Mouse (Mus musculus): ENCODE results near the gene Il23r. TPM values are rescaled to one million over a fixed set of nuclear protein-coding genes. Genes with fewer than 3 reads are reported as not detected.
"Not testable (repeated sequence)": the region's sequence is repeated elsewhere in the genome, so short reads cannot be mapped to it uniquely, and the experiment has no call there.

Il23r gene
- polyA plus RNA-seq (2015; fragmentation: Nextera tagmentation; extraction: Ambion mirVana): 0.18 TPM in 1 of 2 replicates, not detected in the other

GRCm38 (mm10) chr6:67491755-67492154 lies at the start of gene Il23r:
Il23r (minus strand) TSS chr6:67491855.
- Histone ChIP-seq H3K9ac (no peak within 1 kb of the TSS), H3K36me3 (no peaks in the 10 kb centered on the region), H3K27me3 (replicated peaks) (no peaks in the 10 kb centered on the region), H3K9me3 (no peaks in the 10 kb centered on the region), H3K27ac (no peak within 1 kb of the TSS), H3K4me3 (replicated peaks) (no peak within 1 kb of the TSS), H3K4me2 (replicated peaks) (no peak within 1 kb of the TSS), H3K4me1 (replicated peaks) (no peaks in the 10 kb centered on the region)
- WGBS: 66% methylated on average over 2 of the region's 2 CpGs
- ATAC-seq: no peak

DNA sequence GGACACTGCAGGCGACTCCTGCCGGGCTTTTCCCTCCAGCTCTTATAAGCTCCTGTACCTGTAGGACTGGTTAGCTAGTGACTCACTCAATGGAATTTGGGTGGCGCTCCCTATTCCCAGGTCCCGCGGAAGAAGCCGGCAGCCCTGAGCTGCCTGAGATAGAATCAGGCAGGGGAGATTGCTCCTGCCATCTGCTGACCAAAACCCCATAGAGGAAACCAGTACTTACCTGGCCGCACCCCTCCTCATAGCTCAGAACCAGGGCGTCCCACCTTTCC lies 44.1 kb upstream of the Il23r start, which contains the start of gene Tacstd2:
Gene Tacstd2 (minus strand): TSS at position 20 of the 278 bp plus-strand sequence.
- Histone ChIP-seq H3K4me3 (replicated peaks) (peak within 1 kb of the TSS; percentile 39), H3K27me3 (replicated peaks) (peaks cover 42% of the 10 kb centered on the region), H3K9me3 (no peaks in the 10 kb centered on the region), H3K27ac (no peak within 1 kb of the TSS), H3K9ac (no peak within 1 kb of the TSS), H3K36me3 (no peaks in the 10 kb centered on the region), H3K4me2 (replicated peaks) (peak within 1 kb of the TSS; percentile 85), H3K4me1 (replicated peaks) (peaks cover 14% of the 10 kb centered on the region)
- WGBS: 5% methylated on average over 8 of the region's 8 CpGs
- ATAC-seq: peak; percentile 80

DNA sequence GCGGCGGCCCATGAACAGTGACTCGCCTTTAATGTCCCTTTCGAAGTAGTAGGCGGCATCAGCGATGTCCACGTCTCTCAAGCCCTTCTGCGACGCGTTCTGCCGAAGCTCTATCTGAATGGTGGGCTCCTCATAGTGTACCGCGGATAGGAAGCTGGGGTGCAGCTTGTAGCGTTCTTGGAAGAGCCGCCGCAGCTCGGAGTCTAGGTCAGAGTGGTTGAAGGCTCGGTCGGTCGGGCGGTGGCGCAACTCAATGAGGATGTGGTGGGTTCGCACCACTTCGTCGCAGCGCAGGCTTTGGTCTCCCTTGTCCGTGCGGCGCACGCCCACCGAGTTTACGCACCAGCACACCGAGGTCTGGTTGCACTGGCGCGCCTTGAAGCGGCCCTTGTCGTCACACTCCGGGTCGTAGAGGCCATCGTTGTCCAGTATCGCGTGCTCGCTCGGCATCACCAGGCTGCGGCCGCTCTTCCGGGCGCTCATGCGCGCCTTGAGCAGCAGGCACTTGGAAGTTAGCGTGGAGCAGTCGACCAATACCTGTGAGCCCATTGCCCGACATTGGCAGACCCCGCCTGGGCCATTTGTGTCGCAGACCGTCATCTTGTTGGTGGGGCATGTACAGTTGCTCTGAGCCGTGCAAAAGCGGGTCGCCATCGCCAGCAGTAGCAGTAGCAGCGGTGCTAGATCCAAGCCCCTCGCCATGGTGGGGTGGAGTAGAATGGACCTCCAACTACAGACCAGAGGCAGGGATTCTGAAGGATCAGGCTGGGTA lies 43.5 kb upstream of the Il23r start:
- Histone ChIP-seq H3K9me3 (no peaks in the 10 kb centered on the region), H3K9ac (no peak overlapping the region), H3K4me3 (replicated peaks) (peak overlapping the region; percentile 39), H3K27ac (no peak overlapping the region), H3K4me2 (replicated peaks) (peak overlapping the region; percentile 85), H3K4me1 (replicated peaks) (peaks cover 14% of the 10 kb centered on the region), H3K27me3 (replicated peaks) (peaks cover 42% of the 10 kb centered on the region), H3K36me3 (no peaks in the 10 kb centered on the region)
- 1% methylated on average over 62 of the region's 62 CpGs for WGBS
- peak; percentile 38 for ATAC-seq

DNA sequence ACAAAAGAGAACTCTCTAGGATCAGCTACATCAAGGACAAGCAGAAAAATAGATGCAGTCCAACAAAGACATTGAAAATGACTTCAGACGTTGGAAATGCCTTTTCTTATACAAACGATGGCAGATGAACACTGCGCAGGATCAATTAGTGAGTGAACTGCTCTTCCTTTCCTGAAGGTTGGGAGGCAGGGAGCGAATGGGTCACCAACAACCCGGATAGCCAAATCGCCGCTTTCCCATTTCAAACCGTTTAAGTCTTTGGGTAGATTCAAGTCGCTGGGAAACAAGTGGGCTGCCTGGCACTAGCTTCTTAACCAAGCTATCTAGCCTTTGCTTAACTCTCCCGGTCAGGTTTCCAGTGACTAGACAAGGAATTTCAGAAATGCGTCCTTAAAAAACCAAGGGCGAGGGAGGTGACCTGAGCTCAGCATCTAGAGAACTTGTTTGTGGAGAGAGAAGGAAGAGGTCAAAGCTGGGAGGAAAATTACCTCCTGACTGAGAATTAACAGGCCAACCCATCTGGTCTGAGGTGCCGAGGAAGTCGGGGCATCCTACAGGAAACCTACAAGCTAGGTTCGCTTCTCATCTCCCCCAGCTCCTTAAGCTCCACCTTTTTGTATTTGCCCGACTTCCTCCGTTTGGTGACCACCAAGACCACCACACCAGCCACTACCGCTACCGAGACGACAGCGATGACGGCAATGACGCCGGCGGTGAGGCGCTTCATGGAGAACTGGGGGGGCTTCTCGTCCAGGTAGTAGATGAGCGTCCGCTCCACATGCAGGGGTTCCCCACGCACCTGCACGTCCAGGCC lies 42.7 kb upstream of the Il23r start:
- Histone ChIP-seq H3K27me3 (replicated peaks) (peaks cover 42% of the 10 kb centered on the region), H3K9me3 (no peaks in the 10 kb centered on the region), H3K9ac (no peak overlapping the region), H3K27ac (no peak overlapping the region), H3K4me3 (replicated peaks) (peak overlapping the region; percentile 39), H3K4me1 (replicated peaks) (peaks cover 14% of the 10 kb centered on the region), H3K36me3 (no peaks in the 10 kb centered on the region), H3K4me2 (replicated peaks) (peak overlapping the region; percentile 85)
- WGBS: 9% methylated on average over 31 of the region's 31 CpGs
- no peak for ATAC-seq

DNA sequence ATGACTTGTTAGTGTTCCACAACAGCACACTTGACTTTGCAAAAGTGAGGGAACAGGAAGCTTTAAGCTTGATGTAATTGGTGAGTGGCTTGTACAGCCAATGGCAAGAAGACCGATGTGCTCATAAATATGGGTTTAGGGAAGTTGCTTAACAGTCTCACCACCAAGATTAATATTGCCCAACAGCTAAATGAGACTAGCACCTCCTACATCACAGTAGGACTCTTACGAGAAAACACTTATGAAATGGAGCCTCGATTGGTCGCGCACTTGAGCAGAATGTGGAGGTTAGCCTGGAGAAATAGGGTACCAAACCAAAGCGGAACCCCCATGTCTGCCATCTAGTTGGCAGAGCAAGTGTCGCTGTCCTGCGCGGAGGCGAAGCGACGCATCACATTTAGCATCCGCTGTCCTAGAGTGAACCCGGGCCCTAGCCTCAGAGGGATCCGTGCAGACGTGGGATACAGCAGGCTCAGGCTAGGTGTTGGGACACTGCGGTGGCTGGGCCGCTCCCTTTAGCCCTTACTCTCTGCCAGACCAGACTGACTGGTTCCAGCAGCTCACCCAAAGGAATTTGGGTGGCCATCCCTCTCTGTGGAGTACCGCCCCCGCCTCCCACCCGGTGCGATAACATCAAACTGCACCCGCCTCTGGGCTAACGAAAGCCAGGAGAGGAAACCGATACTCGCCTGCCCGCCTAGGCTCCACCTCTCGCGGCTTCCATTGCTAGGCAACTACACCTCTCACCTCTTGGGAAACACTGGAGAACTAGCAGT lies 41.2 kb upstream of the Il23r start:
- H3K4me2 ChIP-seq (replicated peaks): peak overlapping the region; percentile 45
- H3K9me3 ChIP-seq: no peaks in the 10 kb centered on the region
- 10% methylated on average over 29 of the region's 29 CpGs for WGBS
- H3K27me3 ChIP-seq (replicated peaks): peaks cover 42% of the 10 kb centered on the region
- H3K4me1 ChIP-seq (replicated peaks): peaks cover 14% of the 10 kb centered on the region
- H3K27ac ChIP-seq: no peak overlapping the region
- ATAC-seq: peak; percentile 73
- no peaks in the 10 kb centered on the region for H3K36me3 ChIP-seq
- no peak overlapping the region for H3K9ac ChIP-seq
- 0 out of 2 replicates have a peak overlapping the region, but pooled peaks have one; percentile 7 for H3K4me3 ChIP-seq (replicated peaks)

DNA sequence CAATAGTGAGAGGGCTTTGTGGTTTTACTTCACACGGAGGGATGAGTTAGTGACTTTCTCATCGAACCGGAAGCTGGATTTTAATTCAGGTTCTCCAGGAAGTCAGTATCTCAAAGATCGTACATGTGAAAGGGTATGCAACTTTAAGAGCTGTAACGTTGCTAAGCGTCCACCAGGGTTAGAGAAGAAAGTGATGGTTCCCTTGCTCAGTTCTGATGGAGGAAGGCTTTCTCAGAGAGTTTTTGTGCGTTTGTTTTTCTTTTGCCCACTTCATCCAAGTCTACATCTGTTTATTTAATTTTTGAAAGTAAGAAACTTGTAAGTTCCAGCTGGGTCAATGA lies 40.1 kb upstream of the Il23r start:
- Histone ChIP-seq H3K4me3 (replicated peaks) (no peak overlapping the region), H3K9me3 (no peaks in the 10 kb centered on the region), H3K36me3 (no peaks in the 10 kb centered on the region), H3K4me2 (replicated peaks) (no peak overlapping the region), H3K27me3 (replicated peaks) (peaks cover 41% of the 10 kb centered on the region), H3K4me1 (replicated peaks) (peaks cover 14% of the 10 kb centered on the region), H3K27ac (no peak overlapping the region), H3K9ac (no peak overlapping the region)
- no peak for ATAC-seq
- 71% methylated on average over 7 of the region's 7 CpGs for WGBS

- Histone ChIP-seq H3K9ac (no peak overlapping the region), H3K27me3 (replicated peaks) (peaks cover 40% of the 10 kb centered on the region), H3K4me3 (replicated peaks) (no peak overlapping the region), H3K9me3 (no peaks in the 10 kb centered on the region), H3K4me2 (replicated peaks) (no peak overlapping the region), H3K27ac (no peak overlapping the region), H3K4me1 (replicated peaks) (peaks cover 14% of the 10 kb centered on the region), H3K36me3 (no peaks in the 10 kb centered on the region)
- WGBS: 55% methylated on average over 9 of the region's 9 CpGs
- ATAC-seq: no peak
Observed at GRCm38 (mm10) chr6:67530992-67531821, 39.6 kb upstream of the Il23r start.

DNA sequence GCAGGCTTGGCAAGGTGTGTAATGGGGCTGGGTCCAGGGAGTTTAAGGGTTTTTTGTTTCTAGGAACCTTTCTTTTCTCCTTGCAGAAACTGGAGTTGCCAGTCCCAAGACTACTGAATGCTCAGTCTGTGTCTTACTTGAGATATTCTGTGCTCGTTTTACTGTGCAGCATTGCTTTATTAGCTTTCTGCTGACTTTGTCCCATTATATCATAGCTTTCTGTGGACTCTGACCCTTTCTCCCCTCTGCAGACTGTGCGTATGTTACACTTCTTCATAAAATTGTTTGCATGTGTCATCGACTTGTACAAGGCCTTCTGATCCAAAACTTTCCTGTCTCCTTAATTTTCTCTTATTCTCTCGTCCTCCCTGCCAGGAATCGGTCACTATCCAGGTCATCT lies 34.7 kb upstream of the Il23r start:
- ATAC-seq: peak; percentile 92
- Histone ChIP-seq H3K4me1 (replicated peaks) (no peaks in the 10 kb centered on the region), H3K4me3 (replicated peaks) (no peak overlapping the region), H3K27me3 (replicated peaks) (no peaks in the 10 kb centered on the region), H3K9ac (no peak overlapping the region), H3K36me3 (no peaks in the 10 kb centered on the region), H3K27ac (no peak overlapping the region), H3K4me2 (replicated peaks) (no peak overlapping the region), H3K9me3 (no peaks in the 10 kb centered on the region)
- 73% methylated on average over 5 of the region's 5 CpGs for WGBS

DNA sequence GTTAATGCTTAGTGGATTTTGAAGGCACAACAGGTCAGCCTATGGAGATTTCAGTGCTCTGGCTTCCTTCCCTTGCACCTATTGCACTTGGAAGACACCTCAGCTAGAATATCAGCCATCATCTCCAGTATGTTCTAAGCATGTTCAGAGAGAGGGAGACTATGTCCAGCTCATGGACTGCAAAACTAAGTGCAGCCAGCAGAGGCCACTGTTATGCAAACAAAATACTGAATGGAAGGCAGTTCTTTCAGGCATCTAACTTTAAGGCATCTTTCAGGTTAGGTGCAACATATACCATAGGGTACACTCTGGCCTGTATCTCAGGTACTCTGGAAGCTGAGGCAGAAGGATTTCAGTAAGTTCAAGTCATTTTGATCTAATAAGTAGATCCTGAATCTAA lies 19.1 kb upstream of the Il23r start:
- no peak overlapping the region for H3K4me2 ChIP-seq (replicated peaks)
- no peak for ATAC-seq
- no peaks in the 10 kb centered on the region for H3K9me3 ChIP-seq
- no peak overlapping the region for H3K9ac ChIP-seq
- H3K4me3 ChIP-seq (replicated peaks): no peak overlapping the region
- no peaks in the 10 kb centered on the region for H3K27me3 ChIP-seq (replicated peaks)
- no peaks in the 10 kb centered on the region for H3K4me1 ChIP-seq (replicated peaks)
- no peaks in the 10 kb centered on the region for H3K36me3 ChIP-seq
- no peak overlapping the region for H3K27ac ChIP-seq

DNA sequence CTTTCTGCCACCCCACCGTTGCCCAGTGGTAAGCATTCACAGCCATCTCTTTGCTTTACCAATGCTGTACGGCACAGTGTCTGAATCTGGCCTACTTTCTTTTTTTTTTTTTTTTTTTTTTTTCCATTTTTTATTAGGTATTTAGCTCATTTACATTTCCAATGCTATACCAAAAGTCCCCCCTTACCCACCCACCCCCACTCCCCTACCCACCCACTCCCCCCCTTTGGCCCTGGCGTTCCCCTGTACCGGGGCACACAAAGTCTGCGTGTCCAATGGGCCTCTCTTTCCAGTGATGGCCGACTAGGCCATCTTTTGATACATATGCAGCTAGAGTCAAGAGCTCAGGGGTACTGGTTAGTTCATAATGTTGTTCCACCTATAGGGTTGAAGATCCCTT lies 10.3 kb upstream of the Il23r start:
- H3K9ac ChIP-seq; H3K4me2 ChIP-seq (replicated peaks); ATAC-seq; H3K4me3 ChIP-seq (replicated peaks); H3K27ac ChIP-seq; H3K4me1 ChIP-seq (replicated peaks); H3K9me3 ChIP-seq; H3K27me3 ChIP-seq (replicated peaks); H3K36me3 ChIP-seq: not testable (repeated sequence)
- WGBS: 98% methylated on average over 2 of the region's 6 CpGs

DNA sequence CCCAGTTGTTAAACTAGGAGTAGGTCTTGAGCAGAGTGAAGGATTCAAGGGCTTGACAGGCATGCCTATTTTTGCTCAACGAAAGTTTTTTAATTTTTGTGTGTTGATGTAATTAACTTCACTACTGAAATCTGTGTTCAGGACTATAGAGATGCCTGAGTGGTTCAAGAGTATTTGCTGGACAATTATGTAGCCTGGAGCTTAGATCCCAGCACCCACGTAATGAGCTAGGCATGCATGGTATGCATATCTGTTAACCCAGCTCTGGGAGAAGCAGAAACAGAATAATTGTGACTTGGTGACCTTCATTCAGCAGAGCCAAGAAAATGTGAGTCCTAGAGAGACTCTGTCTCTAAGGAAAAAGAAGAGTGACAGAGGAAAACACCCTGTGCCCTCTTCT lies 10.6 kb downstream of the Il23r start:
- Histone ChIP-seq H3K9ac (no peak overlapping the region), H3K36me3 (no peaks in the 10 kb centered on the region), H3K27me3 (replicated peaks) (no peaks in the 10 kb centered on the region), H3K4me3 (replicated peaks) (no peak overlapping the region), H3K27ac (no peak overlapping the region), H3K9me3 (no peaks in the 10 kb centered on the region), H3K4me1 (replicated peaks) (no peaks in the 10 kb centered on the region), H3K4me2 (replicated peaks) (no peak overlapping the region)
- no peak for ATAC-seq
- WGBS: 46% methylated on average over 2 of the region's 2 CpGs

DNA sequence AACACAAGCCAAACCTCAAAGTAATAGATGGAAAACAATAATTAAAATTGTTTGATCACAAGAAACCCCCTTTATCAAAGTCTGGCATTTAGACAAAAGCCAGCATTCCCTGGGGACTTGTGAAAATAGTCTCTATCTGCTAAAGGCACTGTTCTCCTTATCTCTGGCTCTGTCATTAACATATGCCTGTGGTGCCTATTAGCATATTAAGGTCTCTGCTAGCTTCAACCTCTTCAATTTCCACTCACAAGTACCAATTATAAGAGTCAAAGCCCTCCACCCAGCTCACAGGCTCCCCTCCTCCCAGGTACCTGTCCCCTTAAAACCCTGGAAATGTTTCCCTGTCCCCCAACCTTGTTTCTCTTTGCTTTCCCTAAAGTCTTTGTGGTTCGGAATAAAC lies 20.4 kb downstream of the Il23r start:
- no peaks in the 10 kb centered on the region for H3K4me1 ChIP-seq (replicated peaks)
- H3K9me3 ChIP-seq: no peaks in the 10 kb centered on the region
- no peak overlapping the region for H3K27ac ChIP-seq
- no peak overlapping the region for H3K4me3 ChIP-seq (replicated peaks)
- H3K27me3 ChIP-seq (replicated peaks): no peaks in the 10 kb centered on the region
- H3K9ac ChIP-seq: no peak overlapping the region
- H3K36me3 ChIP-seq: no peaks in the 10 kb centered on the region
- no peak overlapping the region for H3K4me2 ChIP-seq (replicated peaks)
- WGBS: 13% methylated on average over 1 of the region's 1 CpGs
- ATAC-seq: no peak

Data from intestine, embryonic 15.5 days (tissue).